Mouse (Mus musculus) ES-Bruce4 (cell line): ENCODE results near the gene Gm21988.

Source experiments
- CTCF ChIP-seq: IDR thresholded peaks from one replicate; pipeline ENCODE4 v1.8.1; 2011; ENCODE audit warnings: low read depth, low read length
- EP300 ChIP-seq: IDR thresholded peaks from 2 replicates; pipeline ENCODE4 v1.6.1; 2011; ENCODE audit warnings: low read depth, low read length; ENCODE audit not compliant: insufficient read depth
- POLR2A ChIP-seq: IDR thresholded peaks from one replicate; pipeline ENCODE4 v1.8.1; 2011; ENCODE audit warnings: low read length; ENCODE audit not compliant: insufficient read depth

DNA sequence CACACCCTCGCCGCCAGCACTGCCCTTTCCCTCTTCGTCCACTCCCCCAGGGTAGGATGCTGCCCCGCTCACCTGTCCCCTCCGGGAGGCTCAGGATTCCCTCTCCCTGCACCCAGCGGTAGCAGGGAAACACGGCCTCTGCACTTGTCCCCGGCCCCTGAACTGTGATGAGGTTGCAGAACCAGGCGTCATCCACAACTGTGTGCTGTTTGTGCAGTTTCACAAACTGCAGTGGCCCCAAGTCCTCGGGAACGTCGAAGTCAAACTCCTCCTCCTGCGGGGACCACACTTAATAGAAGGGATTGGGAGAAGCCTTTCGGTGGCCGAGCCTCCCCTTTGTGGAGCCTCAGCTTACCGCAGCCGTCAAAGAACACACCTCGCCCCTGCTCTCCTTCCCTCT is 14.7 kb upstream of the Gm21988 start:
- no peak for TF ChIP-seq CTCF
- no peak for TF ChIP-seq POLR2A
- no peak for TF ChIP-seq EP300
